Mouse (Mus musculus): Measurements from ENCODE around the gene Dnajc14.

- no peak for TF ChIP-seq CTCF (IDR thresholded peaks at IDR 0.05; ENCODE audit: insufficient read depth, low read depth, low read length)
- no peak for TF ChIP-seq POLR2A (IDR thresholded peaks at IDR 0.05; ENCODE audit: insufficient read depth, low read depth, low read length)
These were observed 41.7 kb downstream of the Dnajc14 start for GRCm38 (mm10) chr10:128845516-128845915.

Data from olfactory bulb, adult 2 months (tissue).